Mouse (Mus musculus): ENCODE data around the gene Wdr31. TPM values are rescaled to one million over a fixed set of nuclear protein-coding genes. Genes with fewer than 3 reads are reported as not detected.
"Not testable (repeated sequence)": the region's sequence is repeated elsewhere in the genome, so short reads cannot be mapped to it uniquely, and the experiment has no call there.

The Wdr31 gene
- polyA plus RNA-seq, 1 experiment from 2014 or later = 7.7 TPM

- H3K4me3 ChIP-seq (replicated peaks) = no peak overlapping the region
- WGBS = 79% methylated on average over 2 of the region's 2 CpGs
- no peaks in the 10 kb centered on the region for H3K9me3 ChIP-seq
- H3K27ac ChIP-seq = no peak overlapping the region
- ATAC-seq = no peak
- H3K4me1 ChIP-seq (replicated peaks) = no peaks in the 10 kb centered on the region
- no peak overlapping the region for H3K9ac ChIP-seq
- H3K27me3 ChIP-seq (replicated peaks) = no peaks in the 10 kb centered on the region
- peaks cover 1% of the 10 kb centered on the region; the same call in 1 of the 2 replicates for H3K36me3 ChIP-seq
- no peak overlapping the region for H3K4me2 ChIP-seq (replicated peaks)
Measured at GRCm38 (mm10) chr4:62492682-62493081, 22.0 kb upstream of the Wdr31 start.

- H3K4me3 ChIP-seq (replicated peaks) = no peak overlapping the region
- no peaks in the 10 kb centered on the region for H3K4me1 ChIP-seq (replicated peaks)
- 85% methylated on average over 2 of the region's 2 CpGs for WGBS
- H3K36me3 ChIP-seq = no peaks in the 10 kb centered on the region
- H3K9ac ChIP-seq = no peak overlapping the region
- no peaks in the 10 kb centered on the region for H3K9me3 ChIP-seq
- no peak for ATAC-seq
- H3K4me2 ChIP-seq (replicated peaks) = no peak overlapping the region
- no peaks in the 10 kb centered on the region for H3K27me3 ChIP-seq (replicated peaks)
- H3K27ac ChIP-seq = no peak overlapping the region
Measured at GRCm38 (mm10) chr4:62487914-62488313, 17.2 kb upstream of the Wdr31 start.

- no peak overlapping the region for H3K4me3 ChIP-seq (replicated peaks)
- no peaks in the 10 kb centered on the region for H3K9me3 ChIP-seq
- 89% methylated on average over 5 of the region's 5 CpGs for WGBS
- H3K36me3 ChIP-seq = no peaks in the 10 kb centered on the region
- no peaks in the 10 kb centered on the region for H3K4me1 ChIP-seq (replicated peaks)
- no peak overlapping the region for H3K9ac ChIP-seq
- H3K27ac ChIP-seq = no peak overlapping the region
- H3K4me2 ChIP-seq (replicated peaks) = no peak overlapping the region
- no peak for ATAC-seq
- no peaks in the 10 kb centered on the region for H3K27me3 ChIP-seq (replicated peaks)
Measured at GRCm38 (mm10) chr4:62487172-62487571, 16.5 kb upstream of the Wdr31 start.

GRCm38 (mm10) chr4:62486162-62486696 is 15.5 kb upstream of the Wdr31 start:
- ATAC-seq = no peak
- no peaks in the 10 kb centered on the region for H3K27me3 ChIP-seq (replicated peaks)
- no peaks in the 10 kb centered on the region for H3K9me3 ChIP-seq
- H3K4me2 ChIP-seq (replicated peaks) = no peak overlapping the region
- WGBS = 90% methylated on average over 15 of the region's 15 CpGs
- H3K4me1 ChIP-seq (replicated peaks) = no peaks in the 10 kb centered on the region
- H3K4me3 ChIP-seq (replicated peaks) = no peak overlapping the region
- no peaks in the 10 kb centered on the region for H3K36me3 ChIP-seq
- no peak overlapping the region for H3K27ac ChIP-seq
- H3K9ac ChIP-seq = no peak overlapping the region

GRCm38 (mm10) chr4:62485450-62486161 is 14.9 kb upstream of the Wdr31 start:
- Histone ChIP-seq H3K4me1 (replicated peaks) (0 out of 2 replicates have a peak, but pooled peaks cover 2% of the 10 kb centered on the region), H3K36me3 (no peaks in the 10 kb centered on the region), H3K9me3 (no peaks in the 10 kb centered on the region), H3K27me3 (replicated peaks) (no peaks in the 10 kb centered on the region), H3K9ac (no peak overlapping the region), H3K4me2 (replicated peaks) (no peak overlapping the region), H3K4me3 (replicated peaks) (no peak overlapping the region), H3K27ac (no peak overlapping the region)
- ATAC-seq = peak; percentile 32; the same call in 1 of the 2 replicates
- WGBS = 78% methylated on average over 8 of the region's 8 CpGs

- H3K4me2 ChIP-seq (replicated peaks) = no peak overlapping the region
- H3K4me3 ChIP-seq (replicated peaks) = no peak overlapping the region
- H3K9ac ChIP-seq = no peak overlapping the region
- no peak overlapping the region for H3K27ac ChIP-seq
- no peaks in the 10 kb centered on the region for H3K9me3 ChIP-seq
- ATAC-seq = no peak
- H3K4me1 ChIP-seq (replicated peaks) = 0 out of 2 replicates have a peak, but pooled peaks cover 3% of the 10 kb centered on the region
- WGBS = 72% methylated on average over 3 of the region's 3 CpGs
- H3K36me3 ChIP-seq = no peaks in the 10 kb centered on the region
- no peaks in the 10 kb centered on the region for H3K27me3 ChIP-seq (replicated peaks)
Measured at GRCm38 (mm10) chr4:62484928-62485327, 14.2 kb upstream of the Wdr31 start.

- H3K9me3 ChIP-seq = no peaks in the 10 kb centered on the region
- H3K4me1 ChIP-seq (replicated peaks) = 0 out of 2 replicates have a peak, but pooled peaks cover 5% of the 10 kb centered on the region
- peak; percentile 18 for ATAC-seq
- H3K4me2 ChIP-seq (replicated peaks) = peak overlapping the region; percentile 81
- 33% methylated on average over 10 of the region's 10 CpGs for WGBS
- H3K4me3 ChIP-seq (replicated peaks) = peak overlapping the region; percentile 49
- H3K9ac ChIP-seq = no peak overlapping the region
- no peaks in the 10 kb centered on the region for H3K36me3 ChIP-seq
- H3K27ac ChIP-seq = no peak overlapping the region
- no peaks in the 10 kb centered on the region for H3K27me3 ChIP-seq (replicated peaks)
Measured at GRCm38 (mm10) chr4:62480709-62481605, 10.3 kb upstream of the Wdr31 start.

- Histone ChIP-seq H3K4me3 (replicated peaks) (peak within 1 kb of the TSS; percentile 49), H3K27ac (0 out of 2 replicates have a peak within 1 kb of the TSS, but pooled peaks have one; percentile 37), H3K9me3 (no peaks in the 10 kb centered on the region), H3K4me2 (replicated peaks) (peak within 1 kb of the TSS; percentile 81), H3K9ac (peak within 1 kb of the TSS; percentile 54), H3K36me3 (no peaks in the 10 kb centered on the region), H3K27me3 (replicated peaks) (no peaks in the 10 kb centered on the region), H3K4me1 (replicated peaks) (0 out of 2 replicates have a peak, but pooled peaks cover 5% of the 10 kb centered on the region)
- peak; percentile 93 for ATAC-seq
- WGBS = 1% methylated on average over 71 of the region's 71 CpGs
Measured at GRCm38 (mm10) chr4:62479937-62480708, 9.4 kb upstream of the Wdr31 start, which contains the start of gene Bspry. TSS of gene Bspry (plus strand) at chr4:62480053.

- not testable (repeated sequence) for ATAC-seq; H3K27ac ChIP-seq; H3K36me3 ChIP-seq; H3K4me1 ChIP-seq (replicated peaks); H3K9me3 ChIP-seq; H3K27me3 ChIP-seq (replicated peaks)
- peak overlapping the region; percentile 81 for H3K4me2 ChIP-seq (replicated peaks)
- peak overlapping the region; percentile 49 for H3K4me3 ChIP-seq (replicated peaks)
- peak overlapping the region; percentile 54; the same call in 1 of the 2 replicates for H3K9ac ChIP-seq
- WGBS = 13% methylated on average over 11 of the region's 11 CpGs
Measured at GRCm38 (mm10) chr4:62479593-62479936, 8.9 kb upstream of the Wdr31 start.

- no peak overlapping the region for H3K9ac ChIP-seq
- H3K9me3 ChIP-seq = no peaks in the 10 kb centered on the region
- no peaks in the 10 kb centered on the region for H3K36me3 ChIP-seq
- H3K27me3 ChIP-seq (replicated peaks) = no peaks in the 10 kb centered on the region
- H3K27ac ChIP-seq = peak overlapping the region; percentile 57; the same call in 1 of the 2 replicates
- WGBS = 59% methylated on average over 6 of the region's 6 CpGs
- H3K4me1 ChIP-seq (replicated peaks) = 0 out of 2 replicates have a peak, but pooled peaks cover 5% of the 10 kb centered on the region
- no peak overlapping the region for H3K4me2 ChIP-seq (replicated peaks)
- no peak for ATAC-seq
- no peak overlapping the region for H3K4me3 ChIP-seq (replicated peaks)
Measured at GRCm38 (mm10) chr4:62477542-62478244, 7.0 kb upstream of the Wdr31 start.

- WGBS = 59% methylated on average over 6 of the region's 6 CpGs
- Histone ChIP-seq H3K4me1 (replicated peaks) (0 out of 2 replicates have a peak, but pooled peaks cover 5% of the 10 kb centered on the region), H3K36me3 (no peaks in the 10 kb centered on the region), H3K9me3 (no peaks in the 10 kb centered on the region), H3K9ac (no peak overlapping the region), H3K27me3 (replicated peaks) (no peaks in the 10 kb centered on the region), H3K27ac (peak overlapping the region; percentile 40; the same call in 1 of the 2 replicates), H3K4me3 (replicated peaks) (no peak overlapping the region), H3K4me2 (replicated peaks) (no peak overlapping the region)
- peak; percentile 32; the same call in 1 of the 2 replicates for ATAC-seq
Measured at GRCm38 (mm10) chr4:62475793-62476192, 5.1 kb upstream of the Wdr31 start.
